Mouse (Mus musculus) CH12.LX (cell line): ENCODE results near the gene Ap1s1. TPM values are rescaled to one million over a fixed set of nuclear protein-coding genes. Genes with fewer than 3 reads are reported as not detected.
A peak's percentile ranks its signal among the peaks of the same experiment; 100 is the strongest.

Experiments
- DNase-seq: peaks from one replicate; pipeline ENCODE4 v3.0.0-alpha.2; 2013; ENCODE audit errors: extremely low read depth
- H3K27ac ChIP-seq: 2 replicates; pipeline ENCODE4 v1.5.1; 2012; ENCODE audit warnings: low read depth, mild to moderate bottlenecking, control low read depth, moderate library complexity; ENCODE audit not compliant: insufficient read depth
- H3K27me3 ChIP-seq: replicated peaks from 2 replicates; pipeline ENCODE3; 2012; ENCODE audit warnings: inconsistent platforms
- H3K36me3 ChIP-seq, 2 experiments: replicated peaks in 1 of 2; 2 replicates each; pipeline versions ENCODE3 to v1.6.1; 2012; ENCODE audit warnings: inconsistent platforms in 1 of 2, low read length in 1 of 2, mild to moderate bottlenecking in 1 of 2, mixed read lengths in 1 of 2, moderate library complexity in 1 of 2; ENCODE audit not compliant: control insufficient read depth in 1 of 2, insufficient read depth in 1 of 2
- H3K4me1 ChIP-seq, 2 experiments: 2 replicates each; pipeline ENCODE4 v1.6.1; 2012; ENCODE audit warnings: inconsistent platforms in 1 of 2, moderate library complexity in 1 of 2; ENCODE audit not compliant: insufficient read depth in 2 of 2, control insufficient read depth in 1 of 2
- H3K4me2 ChIP-seq: 2 replicates; pipeline ENCODE4 v1.6.1; 2012; ENCODE audit warnings: low read depth, mild to moderate bottlenecking, control low read depth; ENCODE audit not compliant: poor library complexity, insufficient read depth, severe bottlenecking
- H3K4me3 ChIP-seq, 3 experiments: fragments of 150-350 bp in 1 of 3; sonication (generic) in 1 of 3; replicated peaks in 1 of 3; 2 replicates each; pipeline versions ENCODE3 to v1.5.1; 2011 to 2012; ENCODE audit warnings: low read depth in 2 of 3, low read length in 2 of 3, mild to moderate bottlenecking in 2 of 3, moderate library complexity in 2 of 3, control low read depth in 1 of 3, improper control_type of control experiment in 1 of 3, inconsistent platforms in 1 of 3, mixed read lengths in 1 of 3; ENCODE audit not compliant: poor library complexity in 1 of 3
- H3K79me2 ChIP-seq: replicated peaks from 2 replicates; pipeline ENCODE4 v1.6.1; 2012; ENCODE audit warnings: mild to moderate bottlenecking, moderate library complexity; ENCODE audit not compliant: control insufficient read depth, poor library complexity, insufficient read depth, severe bottlenecking; ENCODE audit errors: extremely low read depth
- H3K9ac ChIP-seq: 2 replicates; pipeline ENCODE4 v1.6.1; 2012; ENCODE audit warnings: low read depth, mild to moderate bottlenecking, control low read depth, moderate library complexity; ENCODE audit not compliant: insufficient read depth
- H3K9me3 ChIP-seq: replicated peaks from 2 replicates; pipeline ENCODE3; 2012; ENCODE audit warnings: low read length, inconsistent platforms, mixed read lengths
- CHD1 ChIP-seq: IDR thresholded peaks from 2 replicates; pipeline ENCODE4 v1.6.1; 2012; ENCODE audit warnings: low read depth, low read length, improper control_type of control experiment, inconsistent platforms
- CTCF ChIP-seq, 2 experiments: IDR thresholded peaks in 1 of 2; conservative IDR thresholded peaks in 1 of 2; 2 replicates each; pipeline ENCODE4 v1.5.1; 2011 to 2012; ENCODE audit warnings: low read depth in 2 of 2, low read length in 2 of 2, improper control_type of control experiment in 1 of 2, inconsistent platforms in 1 of 2, mild to moderate bottlenecking in 1 of 2, moderate library complexity in 1 of 2
- E2F4 ChIP-seq: IDR thresholded peaks from 2 replicates; pipeline ENCODE4 v1.6.1; 2011; ENCODE audit warnings: low read depth, low read length, improper control_type of control experiment; ENCODE audit not compliant: insufficient replicate concordance
- EP300 ChIP-seq: IDR thresholded peaks from 2 replicates; pipeline ENCODE4 v1.6.1; 2011; ENCODE audit warnings: low read length, improper control_type of control experiment
- GABPA ChIP-seq: IDR thresholded peaks from 2 replicates; pipeline ENCODE4 v1.6.1; 2012; ENCODE audit warnings: low read depth, low read length, improper control_type of control experiment, inconsistent platforms; ENCODE audit not compliant: insufficient replicate concordance
- HCFC1 ChIP-seq: IDR thresholded peaks from 2 replicates; pipeline ENCODE4 v1.6.1; 2012; ENCODE audit warnings: low read depth, mild to moderate bottlenecking, inconsistent platforms, low read length, improper control_type of control experiment
- IRF4 ChIP-seq: IDR thresholded peaks from 2 replicates; pipeline ENCODE4 v1.6.1; 2014; ENCODE audit warnings: low read depth, mild to moderate bottlenecking, inconsistent platforms, low read length, improper control_type of control experiment
- JUN ChIP-seq: IDR thresholded peaks from 2 replicates; pipeline ENCODE4 v1.6.1; 2011; ENCODE audit warnings: low read depth, mild to moderate bottlenecking, low read length, improper control_type of control experiment, moderate library complexity; ENCODE audit not compliant: insufficient read depth
- JUND ChIP-seq: conservative IDR thresholded peaks from 2 replicates; pipeline ENCODE4 v1.6.1; 2011; ENCODE audit warnings: low read depth, low read length, improper control_type of control experiment
- KAT2A ChIP-seq: IDR thresholded peaks from 2 replicates; pipeline ENCODE4 v1.6.1; 2012; ENCODE audit warnings: low read length, improper control_type of control experiment, inconsistent platforms; ENCODE audit not compliant: insufficient replicate concordance
- MAFK ChIP-seq: IDR thresholded peaks from 2 replicates; pipeline ENCODE4 v1.6.1; 2011; ENCODE audit warnings: low read length, improper control_type of control experiment; ENCODE audit not compliant: insufficient replicate concordance
- MAX ChIP-seq: IDR thresholded peaks from 2 replicates; pipeline ENCODE4 v1.6.1; 2011; ENCODE audit warnings: low read length, improper control_type of control experiment
- MAZ ChIP-seq: IDR thresholded peaks from 2 replicates; pipeline ENCODE4 v1.6.1; 2012; ENCODE audit warnings: low read depth, mild to moderate bottlenecking, inconsistent platforms, low read length, improper control_type of control experiment, moderate library complexity
- MXI1 ChIP-seq: IDR thresholded peaks from 2 replicates; pipeline ENCODE4 v1.6.1; 2011; ENCODE audit warnings: mild to moderate bottlenecking, low read depth, low read length, improper control_type of control experiment
- NELFE ChIP-seq: IDR thresholded peaks from 2 replicates; pipeline ENCODE4 v1.6.1; 2011; ENCODE audit warnings: low read depth, low read length, improper control_type of control experiment
- NRF1 ChIP-seq: IDR thresholded peaks from 2 replicates; pipeline ENCODE4 v1.6.1; 2014; ENCODE audit warnings: low read depth, mild to moderate bottlenecking, inconsistent platforms, low read length, improper control_type of control experiment, moderate library complexity
- PAX5 ChIP-seq: IDR thresholded peaks from 2 replicates; pipeline ENCODE4 v1.6.1; 2012; ENCODE audit warnings: low read length, inconsistent platforms, mixed read lengths
- POLR2A ChIP-seq: IDR thresholded peaks from 2 replicates; pipeline ENCODE4 v1.6.1; 2011; ENCODE audit warnings: low read depth, mild to moderate bottlenecking, improper control_type of control experiment, low read length
- POLR2AphosphoS2 ChIP-seq: IDR thresholded peaks from 2 replicates; pipeline ENCODE4 v1.6.1; 2011; ENCODE audit warnings: low read depth, low read length, improper control_type of control experiment
- SIN3A ChIP-seq: IDR thresholded peaks from 2 replicates; pipeline ENCODE4 v1.6.1; 2012; ENCODE audit warnings: low read length, improper control_type of control experiment, inconsistent platforms
- TBP ChIP-seq: conservative IDR thresholded peaks from 2 replicates; pipeline ENCODE4 v1.6.1; 2011; ENCODE audit warnings: low read depth, low read length, improper control_type of control experiment
- USF1 ChIP-seq: IDR thresholded peaks from 2 replicates; pipeline ENCODE4 v1.6.1; 2014; ENCODE audit warnings: low read depth, mild to moderate bottlenecking, inconsistent platforms, low read length, improper control_type of control experiment
- ZC3H11A ChIP-seq: IDR thresholded peaks from 2 replicates; pipeline ENCODE4 v1.6.1; 2012; ENCODE audit warnings: low read depth, mild to moderate bottlenecking, inconsistent platforms, low read length, improper control_type of control experiment
- ZKSCAN1 ChIP-seq: IDR thresholded peaks from 2 replicates; pipeline ENCODE4 v1.6.1; 2012; ENCODE audit warnings: low read depth, inconsistent platforms, low read length, improper control_type of control experiment, borderline replicate concordance
- ZMIZ1 ChIP-seq: IDR thresholded peaks from 2 replicates; pipeline ENCODE4 v1.6.1; 2012; ENCODE audit warnings: low read depth, mild to moderate bottlenecking, inconsistent platforms, low read length, improper control_type of control experiment
- dilution Hi-C: fragments of 300-500 bp; cut with MboI; formaldehyde crosslinking; loops from 2 replicates; pipeline ENCODE4 v1.14.3; 2020; ENCODE audit warnings: low sequenced_read_pairs; ENCODE audit not compliant: extremely low pct_unique_long_range_greater_than_20kb, extremely low pct_ligation_motif_present
- in situ Hi-C: fragments of 300-500 bp; cut with MboI; formaldehyde crosslinking; loops from 3 replicates; pipeline ENCODE4 v1.14.3; 2019; ENCODE audit warnings: low sequenced_read_pairs, low pct_ligation_motif_present, low pct_unique_long_range_greater_than_20kb, mixed read lengths
- polyA plus RNA-seq: library from polyadenylated mRNA; unstranded; fragments of >175 nt; gene quantifications from 2 replicates; pipeline ENCODE4 v1.2.1, GENCODE M21; 2012; ENCODE audit warnings: low read depth; ENCODE audit not compliant: insufficient read length
- total RNA-seq, 2 experiments: library from RNA; depleted of rRNA; stranded (reverse); fragments of 300-350 nt in 1 of 2; fragments of >200 nt in 1 of 2; gene quantifications; 2 replicates each; pipeline ENCODE4 v1.2.3; 2012 to 2014

Gene Ap1s1
- total and polyA plus RNA-seq, 3 experiments = 68.0 to 102 (median 98.8) TPM

DNA sequence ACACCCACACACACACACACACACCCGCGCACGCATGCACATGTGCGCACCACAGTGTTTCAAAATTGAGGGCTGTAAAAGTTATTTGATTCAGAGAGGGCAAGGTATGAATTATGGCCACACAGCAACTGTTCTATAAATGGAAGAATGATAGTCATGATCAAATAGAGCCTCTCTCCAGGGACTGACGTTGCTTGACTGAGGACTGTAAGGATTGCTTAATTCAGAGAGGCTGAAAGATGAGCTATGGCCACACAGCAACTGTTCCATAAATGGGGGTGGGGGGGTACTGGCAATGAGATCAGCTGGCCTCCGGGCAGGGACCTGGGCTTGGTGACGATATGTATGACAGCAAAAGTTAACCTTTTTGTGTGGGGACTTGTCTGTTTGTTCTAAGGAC is 31.3 kb upstream of the Ap1s1 start:
- Histone ChIP-seq H3K9ac (no peak overlapping the region), H3K27me3 (peaks cover 13% of the 10 kb centered on the region), H3K4me3 (no peak overlapping the region), H3K4me2 (no peak overlapping the region), H3K4me1 (peaks cover 11 to 31% of the 10 kb centered on the region in 2 experiments), H3K9me3 (peaks cover 4% of the 10 kb centered on the region), H3K27ac (no peak overlapping the region), H3K36me3 (no peaks in the 10 kb centered on the region)
- dilution Hi-C loops (no loop called here), in situ Hi-C loops (no loop called here)
- DNase-seq = no peak
- no peak for TF ChIP-seq E2F4
- no peak for TF ChIP-seq JUN
- TF ChIP-seq USF1 = no peak
- no peak for TF ChIP-seq TBP
- TF ChIP-seq JUND = no peak
- TF ChIP-seq EP300 = no peak
- TF ChIP-seq, all 38 proteins: peak for 0
- H3K79me2 ChIP-seq = no peaks in the 10 kb centered on the region

DNA sequence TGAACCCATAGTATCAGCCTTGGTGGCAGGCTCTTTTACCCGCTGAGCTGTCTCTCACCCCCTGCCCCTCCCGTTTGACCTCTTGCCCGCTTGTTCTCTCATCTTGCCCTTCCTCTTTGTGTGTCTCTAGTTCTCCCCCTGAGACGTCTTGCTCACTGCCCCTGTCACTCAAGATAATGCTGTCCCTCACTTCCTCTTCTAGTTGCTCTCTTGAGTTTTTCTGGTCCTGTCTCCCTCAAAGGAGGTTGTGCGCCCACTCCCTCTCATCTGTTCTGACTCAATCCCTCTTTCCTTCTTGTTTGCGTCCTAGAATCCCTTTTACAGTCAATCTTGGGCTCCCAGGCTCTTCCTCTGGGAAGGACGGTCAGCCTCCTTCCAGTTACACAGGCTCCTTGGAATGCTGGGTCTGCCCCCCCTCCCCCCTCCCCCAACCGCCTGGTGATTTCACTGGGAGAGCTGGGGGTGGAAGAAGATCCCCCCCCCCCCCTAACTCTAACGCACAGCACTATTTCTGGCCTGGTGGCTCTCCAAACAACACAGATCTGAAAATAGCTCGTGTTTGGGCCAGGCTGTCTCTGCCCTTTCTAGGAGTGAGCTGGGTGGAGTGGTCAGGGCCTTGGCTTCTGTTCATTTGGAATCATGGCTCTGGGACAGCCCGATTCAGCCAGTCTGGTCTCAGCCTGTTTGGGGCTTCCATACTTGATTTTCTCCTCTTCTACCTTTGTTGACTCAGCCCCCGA is 30.4 kb upstream of the Ap1s1 start:
- Histone ChIP-seq H3K4me3 (no peak overlapping the region), H3K9me3 (no peaks in the 10 kb centered on the region)
- peak; percentile 56 for DNase-seq
- dilution Hi-C loops = no loop called here
- TF ChIP-seq MAFK = no peak
- no peak for TF ChIP-seq POLR2A
- TF ChIP-seq MAZ = 0 out of 2 replicates have a peak, but pooled peaks have one; percentile 34
- no peak for TF ChIP-seq IRF4
- TF ChIP-seq, all 38 proteins: peak for 1
- peaks cover 11 to 38% of the 10 kb centered on the region in 2 experiments for H3K4me1 ChIP-seq
- in situ Hi-C loops = no loop called here
- peak overlapping the region; percentile 4; the same call in 1 of the 2 replicates for H3K4me2 ChIP-seq
- no peak overlapping the region for H3K9ac ChIP-seq
- H3K27ac ChIP-seq = no peak overlapping the region
- peaks cover 12% of the 10 kb centered on the region for H3K27me3 ChIP-seq
- H3K79me2 ChIP-seq = no peaks in the 10 kb centered on the region
- H3K36me3 ChIP-seq = no peaks in the 10 kb centered on the region

DNA sequence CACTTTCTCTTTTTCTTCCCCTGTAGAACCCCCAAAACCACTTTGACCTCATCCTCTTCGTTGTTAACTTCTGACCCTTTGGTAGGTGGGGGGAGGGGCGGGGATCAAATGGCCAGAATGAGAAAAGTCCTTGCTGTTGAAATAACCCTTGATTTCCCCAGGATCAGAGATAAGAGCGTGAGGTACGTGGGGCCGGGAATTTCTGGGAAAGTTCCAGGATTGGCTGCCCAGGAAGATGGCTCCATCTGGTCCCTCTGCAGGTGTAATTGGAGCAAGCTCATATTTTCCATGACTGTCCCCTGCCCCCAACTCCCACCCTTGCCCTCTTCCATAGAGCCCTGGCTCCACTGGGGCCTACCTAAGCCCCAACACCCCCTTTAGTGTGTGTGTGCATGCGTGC is 29.8 kb upstream of the Ap1s1 start:
- Histone ChIP-seq H3K27me3 (peaks cover 15% of the 10 kb centered on the region), H3K27ac (no peak overlapping the region)
- dilution Hi-C loops = no loop called here
- TF ChIP-seq ZC3H11A (no peak), HCFC1 (no peak), MAX (no peak), CHD1 (no peak), KAT2A (no peak), POLR2AphosphoS2 (no peak), ZMIZ1 (no peak), CTCF (conservative IDR thresholded peaks at IDR 0.05 in 1 of 2, IDR thresholded peaks at IDR 0.05 in 1 of 2; ENCODE audit: low read depth in 2 of 2, low read length in 2 of 2) (no peak), EP300 (no peak), SIN3A (no peak), NELFE (no peak), GABPA (no peak), NRF1 (no peak), ZKSCAN1 (no peak), MXI1 (no peak), PAX5 (no peak)
- TF ChIP-seq, all 38 proteins: peak for 0
- H3K36me3 ChIP-seq = no peaks in the 10 kb centered on the region
- no peaks in the 10 kb centered on the region for H3K9me3 ChIP-seq
- H3K4me2 ChIP-seq = no peak overlapping the region
- H3K79me2 ChIP-seq = no peaks in the 10 kb centered on the region
- in situ Hi-C loops = no loop called here
- no peak overlapping the region for H3K9ac ChIP-seq
- peaks cover 11 to 38% of the 10 kb centered on the region in 2 experiments for H3K4me1 ChIP-seq
- H3K4me3 ChIP-seq = no peak overlapping the region
- DNase-seq = no peak
